8 mouse cellular contexts compared by ENCODE assay signal in the genomic region with DNA sequence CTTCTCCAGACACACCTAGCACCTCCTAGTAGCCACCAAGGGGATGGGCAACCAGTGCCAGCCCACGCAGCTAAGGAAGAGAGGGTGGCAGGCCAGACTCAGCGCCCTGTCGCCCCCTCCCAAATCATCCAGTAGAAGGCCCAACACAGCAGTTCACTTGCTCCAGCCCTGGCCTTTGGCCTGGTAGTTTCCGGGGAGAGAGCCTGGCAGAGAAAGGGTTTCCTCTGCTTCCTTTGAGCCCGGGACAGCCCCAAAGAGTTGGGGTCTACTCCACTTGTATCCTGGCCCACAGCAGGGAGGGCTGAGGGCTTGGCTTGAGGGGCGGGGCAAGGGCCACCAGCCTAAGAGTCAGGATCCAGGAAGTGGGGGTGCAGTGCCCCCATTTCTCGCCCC. TPM values are rescaled to one million over a fixed set of nuclear protein-coding genes. Genes with fewer than 3 reads are reported as not detected.
DNase-seq lines count a peak whose midpoint lies in the region; ATAC-seq and TF ChIP-seq lines count a peak whose summit lies in the region.

No protein-coding gene starts in this region.

- no peak overlapping the region for H3K4me3 ChIP-seq in heart, embryonic 11.5 days (ENCODE audit: low read depth, low read length)
- H3K4me3 ChIP-seq in G1E (ENCODE audit: low read depth, low read length): peak overlapping the region; percentile 23; the same call in 1 of the 2 replicates
- 0 out of 2 replicates have a peak overlapping the region, but pooled peaks have one; percentile 1 for H3K4me3 ChIP-seq in hindbrain, embryonic 13.5 days
- peak overlapping the region; percentile 10; the same call in 1 of the 2 replicates for H3K4me3 ChIP-seq in midbrain, embryonic 12.5 days

- H3K4me1 ChIP-seq in heart, embryonic 11.5 days (ENCODE audit: control insufficient read depth, insufficient read depth, low read length): peaks cover 57% of the 10 kb centered on the region
- no peaks in the 10 kb centered on the region for H3K4me1 ChIP-seq in G1E (ENCODE audit: insufficient read depth, low read depth, low read length)
- H3K4me1 ChIP-seq in hindbrain, embryonic 13.5 days (replicated peaks): peaks cover 69% of the 10 kb centered on the region
- peaks cover 66% of the 10 kb centered on the region for H3K4me1 ChIP-seq in midbrain, embryonic 12.5 days

- H3K9me3 ChIP-seq in heart, embryonic 11.5 days (replicated peaks; ENCODE audit: control insufficient read depth, low read length): no peaks in the 10 kb centered on the region
- H3K9me3 ChIP-seq in G1E (replicated peaks): peaks cover 92% of the 10 kb centered on the region
- H3K9me3 ChIP-seq in hindbrain, embryonic 13.5 days: no peaks in the 10 kb centered on the region
- H3K9me3 ChIP-seq in midbrain, embryonic 12.5 days: no peaks in the 10 kb centered on the region

- ATAC-seq in heart, embryonic 11.5 days (replicated peaks; ENCODE audit: insufficient number of reproducible peaks, low FRiP score, low TSS enrichment): no peak; the same call in 1 of the 2 replicates
- no peak for ATAC-seq in G1E (ENCODE audit: extremely low read depth, insufficient number of reproducible peaks, low FRiP score, poor library complexity, severe bottlenecking)
- no peak for ATAC-seq in hindbrain, embryonic 13.5 days (ENCODE audit: low FRiP score)
- ATAC-seq in midbrain, embryonic 12.5 days (ENCODE audit: low FRiP score, low read depth): no peak

- H3K27ac ChIP-seq in heart, embryonic 11.5 days (ENCODE audit: low read depth, low read length): peak overlapping the region; percentile 54
- peak overlapping the region; percentile 69 for H3K27ac ChIP-seq in hindbrain, embryonic 13.5 days
- peak overlapping the region; percentile 73 for H3K27ac ChIP-seq in midbrain, embryonic 12.5 days (replicated peaks)

- peak overlapping the region; percentile 45 for H3K4me2 ChIP-seq in heart, embryonic 11.5 days
- H3K4me2 ChIP-seq in hindbrain, embryonic 13.5 days: peak overlapping the region; percentile 40
- peak overlapping the region; percentile 46 for H3K4me2 ChIP-seq in midbrain, embryonic 12.5 days (replicated peaks)

- WGBS in heart, embryonic 11.5 days (ENCODE audit: insufficient replicate concordance): 42% methylated on average over 7 of the region's 7 CpGs
- 37% methylated on average over 7 of the region's 7 CpGs for WGBS in hindbrain, embryonic 13.5 days
- WGBS in midbrain, embryonic 12.5 days: 20% methylated on average over 7 of the region's 7 CpGs

- peaks cover 9% of the 10 kb centered on the region for H3K36me3 ChIP-seq in heart, embryonic 11.5 days (ENCODE audit: control insufficient read depth, insufficient read depth, low read length)
- no peaks in the 10 kb centered on the region for H3K36me3 ChIP-seq in G1E (replicated peaks)
- peaks cover 35% of the 10 kb centered on the region for H3K36me3 ChIP-seq in hindbrain, embryonic 13.5 days
- H3K36me3 ChIP-seq in midbrain, embryonic 12.5 days: peaks cover 10% of the 10 kb centered on the region

- peaks cover 41% of the 10 kb centered on the region for H3K27me3 ChIP-seq in heart, embryonic 11.5 days (ENCODE audit: control insufficient read depth, insufficient read depth, low read length)
- no peaks in the 10 kb centered on the region for H3K27me3 ChIP-seq in G1E (ENCODE audit: insufficient read depth, low read length)
- peaks cover 56% of the 10 kb centered on the region for H3K27me3 ChIP-seq in hindbrain, embryonic 13.5 days
- H3K27me3 ChIP-seq in midbrain, embryonic 12.5 days: peaks cover 59% of the 10 kb centered on the region

- DNase-seq in heart, adult 18-20 months: no peak
- no peak for DNase-seq in G1E (ENCODE audit: low spot score)
- no peak for DNase-seq in right cerebral cortex, adult 2 months (ENCODE audit: low spot score in 2 of 2)
- DNase-seq in cerebellum, postnatal 36 days: no peak
- no peak for DNase-seq in kidney, adult 8-10 months

- H3K9ac ChIP-seq in heart, embryonic 11.5 days (ENCODE audit: low read depth, low read length): peak overlapping the region; percentile 46
- peak overlapping the region; percentile 51 for H3K9ac ChIP-seq in hindbrain, embryonic 13.5 days
- peak overlapping the region; percentile 39 for H3K9ac ChIP-seq in midbrain, embryonic 12.5 days (replicated peaks)

- TF ChIP-seq CTCF in G1E (IDR thresholded peaks at IDR 0.05; ENCODE audit: low read depth, low read length): no peak

RNA-seq across cellular contexts. Expression of a gene that starts 6.6 kb away (rescaled TPM):
- polyA plus RNA-seq in heart, embryonic 11.5 days (2014; fragmentation: Nextera tagmentation; extraction: Ambion mirVana): 6.3 and 7.7 TPM in 2 replicates
- total RNA-seq in heart, adult 18-20 months (2021): 1 to 10 TPM; 6.5 to 7.2 TPM
- total RNA-seq in G1E (2014; fragmentation: Nextera tagmentation) (not detected in 2 replicates), G1E (2017) (not detected in 2 replicates)
- polyA plus RNA-seq in G1E (2012): 0.03 and 0.08 TPM in 2 replicates
- 14.1 and 15.8 TPM in 2 replicates for polyA plus RNA-seq in hindbrain, embryonic 13.5 days (2015; fragmentation: Nextera tagmentation; extraction: Ambion mirVana)
- polyA plus RNA-seq in midbrain, embryonic 12.5 days (2016; fragmentation: Nextera tagmentation; extraction: Ambion mirVana): 12.4 and 15.2 TPM in 2 replicates

RNA-seq across cellular contexts. Expression of a gene that starts 38.7 kb away (rescaled TPM):
- polyA plus RNA-seq in heart, embryonic 11.5 days (2014; fragmentation: Nextera tagmentation; extraction: Ambion mirVana): 6.7 and 7.8 TPM in 2 replicates
- total RNA-seq in heart, adult 18-20 months (2021): 1 to 10 TPM; 3.1 to 4.0 TPM
- not detected in 2 replicates for total RNA-seq in G1E (2014; fragmentation: Nextera tagmentation)
- not detected in 2 replicates for total RNA-seq in G1E (2017)
- polyA plus RNA-seq in G1E (2012): not detected in 2 replicates
- polyA plus RNA-seq in hindbrain, embryonic 13.5 days (2015; fragmentation: Nextera tagmentation; extraction: Ambion mirVana): 10.0 and 11.1 TPM in 2 replicates
- 12.1 and 15.1 TPM in 2 replicates for polyA plus RNA-seq in midbrain, embryonic 12.5 days (2016; fragmentation: Nextera tagmentation; extraction: Ambion mirVana)

RNA-seq across cellular contexts. Expression of a gene that starts 56.7 kb away (rescaled TPM):
- 23.6 and 23.8 TPM in 2 replicates for polyA plus RNA-seq in heart, embryonic 11.5 days (2014; fragmentation: Nextera tagmentation; extraction: Ambion mirVana)
- total RNA-seq in heart, adult 18-20 months (2021): 1 to 10 TPM; 1.5 to 2.6 TPM
- not detected in 2 replicates for total RNA-seq in G1E (2014; fragmentation: Nextera tagmentation)
- total RNA-seq in G1E (2017): 0.11 and 0.12 TPM in 2 replicates
- not detected in 2 replicates for polyA plus RNA-seq in G1E (2012)
- polyA plus RNA-seq in hindbrain, embryonic 13.5 days (2015; fragmentation: Nextera tagmentation; extraction: Ambion mirVana): 20.3 and 24.2 TPM in 2 replicates
- polyA plus RNA-seq in midbrain, embryonic 12.5 days (2016; fragmentation: Nextera tagmentation; extraction: Ambion mirVana): 81.0 and 86.0 TPM in 2 replicates

Comparison
In these comparisons a context has a peak if more than half of its experiments do, and no peak if none do; other contexts are left out.
1. RNA of a gene that starts 56.7 kb away (polyA plus RNA-seq): 81.0 to 86.0 TPM in midbrain, embryonic 12.5 days, 23.6 to 23.8 TPM in heart, embryonic 11.5 days and 20.3 to 24.2 TPM in hindbrain, embryonic 13.5 days; not detected in G1E; every median in the first group is over 10 times any median in the second.
2. Peak in every context shown above with its lines, with median percentiles within 50 percentile points of each other: H3K27ac ChIP-seq, H3K4me2 ChIP-seq and H3K9ac ChIP-seq.